Mouse (Mus musculus) kidney, adult 9 months (tissue): Measurements from ENCODE around the gene Rbm20.
A peak's percentile ranks its signal among the peaks of the same experiment; 100 is the strongest.
"Not testable (repeated sequence)": the region's sequence is repeated elsewhere in the genome, so short reads cannot be mapped to it uniquely, and the experiment has no call there.

Experiments
- DNase-seq: peaks from one replicate; pipeline ENCODE4 v3.0.0; 2022

Gene Rbm20

GRCm38 (mm10) chr19:53676718-53677634 is at the start of gene Rbm20:
Rbm20 (plus strand) TSS chr19:53677306.
- DNase-seq = peak; percentile 34

- no peak for DNase-seq
These were observed 39.1 kb upstream of the Rbm20 start for GRCm38 (mm10) chr19:53638041-53638440.

DNA sequence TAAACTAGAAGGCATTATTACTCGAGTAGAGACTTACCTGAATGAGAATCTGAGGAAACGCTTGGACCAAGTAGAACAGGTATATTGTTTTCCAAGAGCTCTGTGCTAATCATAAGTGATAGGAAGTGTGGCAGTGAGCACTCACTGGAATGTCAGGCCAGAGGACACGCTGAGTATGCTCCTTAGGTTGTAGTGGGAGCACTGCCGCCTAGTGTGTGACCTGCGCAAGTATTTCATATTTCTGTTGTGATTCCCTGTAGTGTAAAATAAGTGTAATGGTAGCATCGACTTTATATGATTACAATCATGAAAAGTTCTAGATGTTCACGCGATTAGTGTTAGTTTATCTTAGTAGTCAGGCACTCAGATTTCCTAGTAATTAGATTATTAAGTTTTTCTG is 38.4 kb upstream of the Rbm20 start:
- no peak for DNase-seq

GRCm38 (mm10) chr19:53644020-53644595 is 33.0 kb upstream of the Rbm20 start:
- DNase-seq = peak; percentile 14

- DNase-seq = no peak
These were observed 29.8 kb upstream of the Rbm20 start for GRCm38 (mm10) chr19:53647301-53647700.

DNA sequence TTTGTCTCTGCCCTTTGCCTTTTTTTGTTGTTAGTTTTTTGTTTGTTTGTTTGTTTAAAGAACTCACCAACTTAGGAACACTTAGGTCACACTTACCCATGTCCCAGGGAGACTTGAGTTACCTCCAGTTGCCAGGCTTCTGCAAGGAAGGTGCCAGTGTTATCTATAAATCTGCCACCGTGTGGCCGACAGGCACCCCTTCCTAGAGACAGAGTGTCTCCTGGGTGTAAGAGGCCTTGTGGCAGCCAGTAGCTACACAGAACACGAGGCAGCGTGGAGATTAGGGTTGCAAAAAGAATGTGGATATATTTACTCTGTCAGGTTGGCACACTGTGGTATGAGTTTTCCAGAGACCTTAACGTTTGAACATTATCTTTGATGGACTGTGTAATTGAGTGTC is 29.1 kb upstream of the Rbm20 start:
- no peak for DNase-seq

- peak; percentile 77 for DNase-seq
These were observed 28.3 kb upstream of the Rbm20 start for GRCm38 (mm10) chr19:53648802-53649236.

DNA sequence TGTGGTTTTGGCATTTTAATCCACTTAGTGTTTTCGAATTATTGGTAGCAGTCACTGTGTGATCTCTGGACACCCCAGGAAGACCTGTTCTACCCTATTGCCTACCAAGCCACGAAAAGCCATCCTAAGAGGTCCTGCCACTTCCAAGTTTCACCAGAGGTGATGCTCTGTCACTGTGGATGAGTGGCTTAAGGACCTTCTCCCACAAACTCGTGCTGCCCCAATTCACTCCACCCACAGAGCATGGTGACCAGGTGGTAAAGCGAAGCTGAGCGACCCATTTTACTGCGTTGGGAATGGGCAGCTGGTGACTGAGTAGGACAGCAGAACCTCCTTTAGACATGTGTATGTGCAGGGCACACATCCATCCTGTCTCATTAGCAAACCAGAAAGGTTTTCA is 27.7 kb upstream of the Rbm20 start:
- DNase-seq = no peak

DNA sequence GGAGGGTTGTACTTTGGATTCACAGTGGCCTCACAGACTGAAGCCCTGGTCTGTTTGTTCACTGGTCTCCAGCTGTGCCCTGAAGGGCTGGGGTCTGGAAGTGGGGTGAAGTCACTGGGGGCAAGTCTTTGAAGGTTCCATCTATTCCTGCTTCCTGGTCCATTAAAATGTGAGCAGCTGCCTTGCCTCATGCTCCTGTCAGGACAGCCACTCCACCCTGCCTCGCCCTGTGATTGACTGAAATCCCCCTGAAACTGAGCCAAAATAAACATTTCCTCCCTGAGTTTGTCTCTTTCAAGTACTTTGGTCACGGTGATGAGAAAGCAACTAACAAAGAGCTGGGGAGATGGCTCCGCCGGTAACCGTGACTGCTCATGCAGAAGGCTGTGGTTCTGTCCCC is 27.3 kb upstream of the Rbm20 start:
- peak; percentile 42 for DNase-seq

DNA sequence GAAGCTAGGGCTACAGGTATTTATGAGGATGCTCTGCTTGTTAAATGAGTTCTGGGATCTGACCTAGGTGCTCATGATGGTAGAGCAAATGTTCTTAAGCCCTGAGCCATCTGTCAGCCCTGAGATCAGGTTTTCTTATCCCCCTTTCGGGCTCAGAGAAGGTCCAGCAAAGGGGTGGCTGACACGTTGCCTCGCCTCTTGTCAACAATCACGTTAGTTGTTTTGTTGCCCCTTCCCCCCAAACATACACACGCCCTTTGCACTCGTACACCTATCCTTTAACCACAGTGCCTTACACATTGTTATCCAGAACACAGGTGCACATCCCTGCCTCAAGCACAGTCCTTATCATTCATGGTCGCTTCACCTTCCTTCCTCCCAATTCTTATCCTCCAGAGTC is 26.2 kb upstream of the Rbm20 start:
- no peak for DNase-seq

- DNase-seq = no peak
These were observed 24.8 kb upstream of the Rbm20 start for GRCm38 (mm10) chr19:53652267-53652666.

GRCm38 (mm10) chr19:53653624-53654467 is 23.3 kb upstream of the Rbm20 start:
- DNase-seq = peak; percentile 47

- not testable (repeated sequence) for DNase-seq
These were observed 20.7 kb upstream of the Rbm20 start for GRCm38 (mm10) chr19:53656443-53656842.

DNA sequence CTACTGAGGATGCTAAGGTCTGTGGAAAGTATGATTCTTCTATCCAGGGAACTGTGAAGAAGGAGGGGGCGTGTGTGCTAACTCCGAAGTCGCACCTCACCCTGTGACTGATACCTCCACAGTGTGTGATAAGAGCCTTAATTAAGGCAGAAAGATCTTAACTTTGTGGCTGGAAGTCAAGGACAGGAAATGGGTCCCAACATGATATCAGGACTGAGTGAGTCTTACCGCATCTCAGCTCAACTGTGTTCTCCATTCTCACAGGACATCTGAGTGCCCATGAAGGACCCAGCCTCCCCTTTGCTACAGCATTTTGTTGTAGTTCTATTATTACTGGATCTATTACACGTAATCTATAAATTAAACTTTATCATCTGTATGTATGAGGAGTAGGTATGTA is 19.7 kb upstream of the Rbm20 start:
- DNase-seq = no peak

DNA sequence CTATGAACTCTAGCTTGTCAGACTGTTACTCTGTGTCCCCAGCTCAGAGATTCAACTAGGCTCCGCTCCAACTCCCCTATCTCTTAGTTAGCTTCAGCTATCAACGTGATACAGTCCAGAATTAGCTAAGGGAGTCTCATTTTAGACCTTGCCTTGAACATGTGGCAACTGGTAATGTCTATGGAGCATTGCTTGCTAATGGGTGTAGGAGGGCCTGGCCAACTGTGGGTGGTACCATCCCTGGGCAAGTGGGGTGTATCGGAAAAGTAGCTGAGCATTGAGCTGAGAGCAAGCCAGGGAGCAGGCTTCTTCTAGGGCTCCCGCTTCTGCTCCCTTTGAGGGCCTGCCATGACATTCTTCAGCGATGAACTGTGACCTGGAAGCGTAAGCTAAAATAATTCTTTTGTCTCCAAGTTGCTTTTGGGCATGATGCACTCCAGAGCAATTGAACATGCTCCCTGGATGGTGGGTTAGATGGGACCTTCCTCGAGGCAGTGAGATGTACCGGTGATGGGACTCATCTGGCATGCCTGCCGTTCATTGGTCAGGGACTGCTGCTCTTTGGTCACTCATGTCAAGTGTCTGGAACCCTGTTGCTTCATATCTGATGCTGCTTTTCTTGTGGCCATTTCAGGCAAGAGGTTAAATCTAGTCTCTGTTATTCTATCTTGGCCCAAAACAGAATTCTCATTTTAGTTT is 16.2 kb upstream of the Rbm20 start:
- DNase-seq = no peak

- no peak for DNase-seq
These were observed 15.0 kb upstream of the Rbm20 start for GRCm38 (mm10) chr19:53661938-53662722.

DNA sequence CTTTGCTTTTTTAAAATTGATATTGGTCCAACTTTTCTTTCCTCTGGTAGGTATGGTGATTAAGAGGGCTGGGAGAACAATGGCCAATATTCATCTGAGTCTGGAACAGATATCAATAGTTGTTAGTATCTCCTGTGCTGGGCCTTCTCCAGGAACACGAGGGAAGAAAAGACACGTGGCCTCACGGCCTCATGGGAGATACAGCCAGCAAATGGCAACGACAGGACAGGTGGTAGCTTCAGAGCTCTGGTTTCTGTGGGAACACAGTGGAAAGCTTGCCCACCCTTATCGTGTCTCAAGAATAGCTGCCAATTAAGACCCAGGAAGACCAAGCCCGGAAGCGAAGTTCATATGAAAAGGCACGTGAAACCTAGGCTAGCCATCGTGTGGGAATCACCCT is 12.3 kb upstream of the Rbm20 start:
- no peak for DNase-seq

DNA sequence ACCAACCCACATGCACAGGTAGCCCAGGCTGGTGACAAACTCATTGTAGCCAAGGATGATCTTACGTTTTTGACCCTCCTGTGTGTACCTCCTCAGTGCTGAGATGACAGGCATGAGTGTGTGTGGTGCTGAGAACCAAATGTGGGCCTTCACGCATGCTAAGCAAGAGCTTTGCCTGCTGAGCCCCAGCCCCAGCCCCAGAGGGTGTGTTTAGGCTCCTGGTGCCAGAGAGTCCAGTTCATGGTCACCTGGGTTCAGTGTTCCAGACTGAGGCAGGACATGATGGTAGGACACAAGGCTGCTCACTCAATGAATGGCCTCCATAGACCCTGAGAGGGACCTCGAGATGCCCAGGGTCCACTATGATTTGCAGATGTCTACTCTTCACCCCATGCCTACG is 11.7 kb upstream of the Rbm20 start:
- DNase-seq = no peak

GRCm38 (mm10) chr19:53666708-53667107 is 10.4 kb upstream of the Rbm20 start:
- DNase-seq = no peak

DNA sequence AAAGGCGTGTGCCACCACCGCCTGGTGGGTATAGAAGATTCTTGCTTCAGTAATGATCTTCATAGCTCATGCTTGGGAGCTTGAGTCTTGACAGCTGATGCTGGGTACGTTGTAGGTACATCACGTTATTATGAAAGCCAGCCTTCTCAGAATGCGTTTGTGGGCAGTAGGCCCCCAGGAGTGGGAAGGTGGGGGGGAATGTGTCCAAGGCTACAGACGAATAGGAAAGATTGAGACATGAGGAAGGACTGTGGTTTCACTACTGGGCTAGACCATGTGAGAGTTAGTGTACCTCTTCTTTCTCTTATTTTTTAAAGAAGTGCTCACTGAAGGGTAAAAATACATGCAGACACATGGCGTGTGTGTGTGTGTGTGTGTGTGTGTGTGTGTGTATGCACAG is 8.3 kb upstream of the Rbm20 start:
- DNase-seq = no peak

GRCm38 (mm10) chr19:53670625-53671141 is 6.4 kb upstream of the Rbm20 start:
- no peak for DNase-seq

GRCm38 (mm10) chr19:53671432-53671831 is 5.7 kb upstream of the Rbm20 start:
- DNase-seq = no peak
